8 mouse cellular contexts compared by ENCODE assay signal in genomic region chr17:31384968-31385627, GRCm38 (mm10). TPM values are rescaled to one million over a fixed set of nuclear protein-coding genes. Genes with fewer than 3 reads are reported as not detected.
A peak's percentile ranks its signal among the peaks of the same experiment; 100 is the strongest.
DNase-seq lines count a peak whose midpoint lies in the region; ATAC-seq and TF ChIP-seq lines count a peak whose summit lies in the region.

No protein-coding gene starts in this region.

- ATAC-seq in embryonic facial prominence, embryonic 15.5 days (ENCODE audit: insufficient number of reproducible peaks, low FRiP score, low TSS enrichment, low read depth), result no peak
- peak; percentile 64 for ATAC-seq in heart, postnatal 0 days (ENCODE audit: insufficient read depth, low read depth)

- TF ChIP-seq CTCF in heart, postnatal 0 days (IDR thresholded peaks at IDR 0.05; ENCODE audit: low read depth), result no peak

- peak; percentile 64; the same call in 1 of the 2 replicates for TF ChIP-seq EP300 in heart, postnatal 0 days (IDR thresholded peaks at IDR 0.05; ENCODE audit: low read depth)

- 8% methylated on average over 8 of the region's 8 CpGs for WGBS in embryonic facial prominence, embryonic 15.5 days
- WGBS in heart, postnatal 0 days, result 27% methylated on average over 8 of the region's 8 CpGs

- peak; percentile 77 for DNase-seq in ZHBTc4 (ENCODE audit: low read depth, low spot score)
- DNase-seq in heart, postnatal 0 days (ENCODE audit: low spot score), result peak; percentile 70
- peak; percentile 32 for DNase-seq in lung, postnatal 14 days
- DNase-seq in testis, postnatal 10 days (ENCODE audit: low spot score), result peak; percentile 44
- DNase-seq in frontal cortex, postnatal 14 days (ENCODE audit: low spot score in 2 of 2), result no peak
- DNase-seq in adrenal gland, postnatal 25 days, result no peak
- DNase-seq in urinary bladder, postnatal 25 days (ENCODE audit: low spot score), result no peak

- H3K4me1 ChIP-seq in embryonic facial prominence, embryonic 15.5 days, result peaks cover 38% of the 10 kb centered on the region
- H3K4me1 ChIP-seq in heart, postnatal 0 days (ENCODE audit: control insufficient read depth, insufficient read depth), result no peaks in the 10 kb centered on the region

- H3K27ac ChIP-seq in embryonic facial prominence, embryonic 15.5 days (replicated peaks), result peak overlapping the region; percentile 55
- H3K27ac ChIP-seq in heart, postnatal 0 days (ENCODE audit: low read depth), result peak overlapping the region; percentile 18

- H3K36me3 ChIP-seq in embryonic facial prominence, embryonic 15.5 days, result no peaks in the 10 kb centered on the region
- H3K36me3 ChIP-seq in heart, postnatal 0 days (replicated peaks; ENCODE audit: control insufficient read depth, insufficient read depth, low read length), result no peaks in the 10 kb centered on the region

- H3K9me3 ChIP-seq in embryonic facial prominence, embryonic 15.5 days (replicated peaks), result no peaks in the 10 kb centered on the region
- no peaks in the 10 kb centered on the region for H3K9me3 ChIP-seq in heart, postnatal 0 days (replicated peaks; ENCODE audit: control insufficient read depth, low read length)

- peak overlapping the region; percentile 93 for H3K4me2 ChIP-seq in embryonic facial prominence, embryonic 15.5 days (replicated peaks)
- peak overlapping the region; percentile 88 for H3K4me2 ChIP-seq in heart, postnatal 0 days (ENCODE audit: low read depth, low read length)

- no peak overlapping the region for H3K9ac ChIP-seq in embryonic facial prominence, embryonic 15.5 days
- H3K9ac ChIP-seq in heart, postnatal 0 days (replicated peaks; ENCODE audit: low read depth, low read length), result no peak overlapping the region

- no peak overlapping the region for H3K4me3 ChIP-seq in embryonic facial prominence, embryonic 15.5 days (replicated peaks)
- no peak overlapping the region for H3K4me3 ChIP-seq in heart, postnatal 0 days (ENCODE audit: low read depth, low read length)

- no peaks in the 10 kb centered on the region; the same call in 1 of the 2 replicates for H3K27me3 ChIP-seq in embryonic facial prominence, embryonic 15.5 days
- peaks cover 24% of the 10 kb centered on the region for H3K27me3 ChIP-seq in heart, postnatal 0 days (ENCODE audit: control insufficient read depth, insufficient read depth, low read length)

RNA-seq across cellular contexts. Expression of gene Pde9a, which starts 0.9 kb away (rescaled TPM):
- polyA plus RNA-seq in embryonic facial prominence, embryonic 15.5 days (2015; fragmentation: Nextera tagmentation; extraction: Ambion mirVana), result 16.5 and 18.1 TPM in 2 replicates
- 2.6 and 19.5 TPM in 2 replicates for total RNA-seq in heart, postnatal 0 days (2014; rRNA removed; ENCODE audit: low replicate concordance)
- 5.7 and 6.6 TPM in 2 replicates for polyA plus RNA-seq in heart, postnatal 0 days (2015; fragmentation: Nextera tagmentation; extraction: Ambion mirVana)
- total RNA-seq in adrenal gland, postnatal 25 days (2021), result 1.4 and 2.5 TPM in 2 replicates

Comparison
In these comparisons a context has a peak if more than half of its experiments do, and no peak if none do; other contexts are left out.
1. DNase-seq: peak in ZHBTc4 (single experiment), heart, postnatal 0 days (single experiment), lung, postnatal 14 days (single experiment) and testis, postnatal 10 days (single experiment); none in frontal cortex, postnatal 14 days (0 of 2), adrenal gland, postnatal 25 days (single experiment) and urinary bladder, postnatal 25 days (single experiment).